In the genomic region with DNA sequence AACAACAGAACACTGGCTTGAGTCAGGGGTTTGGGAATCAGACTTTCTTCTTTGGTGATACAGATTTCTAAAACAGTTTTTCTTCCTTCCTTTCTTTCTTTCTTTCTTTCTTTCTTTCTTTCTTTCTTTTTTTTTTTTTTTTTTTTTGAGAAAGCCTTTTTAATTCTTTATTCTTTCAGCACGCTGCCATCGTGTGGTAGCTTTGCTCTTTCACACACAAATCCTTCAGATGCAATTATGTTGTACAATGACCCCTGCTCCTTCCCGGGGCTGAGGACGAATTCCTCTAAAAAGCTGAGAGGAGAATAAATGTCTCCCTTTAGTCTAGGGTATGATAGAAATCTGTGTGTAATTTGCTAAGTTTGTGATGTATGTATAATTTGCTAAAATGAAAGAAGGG, we compare ENCODE assay signal across 13 mouse cellular contexts. TPM values are rescaled to one million over a fixed set of nuclear protein-coding genes. Genes with fewer than 3 reads are reported as not detected.
DNase-seq lines count a peak whose midpoint lies in the region; ATAC-seq and TF ChIP-seq lines count a peak whose summit lies in the region.
"Had no signal": no experiment of that assay in that cellular context is flagged by ENCODE, and none has a peak within 500 bp of the region (broad histone marks: within the 10 kb centered on the region; RNA-seq: fewer than 3 reads in every experiment).

No protein-coding gene starts in this region.

- H3K9ac ChIP-seq in hindbrain, postnatal 0 days (replicated peaks; ENCODE audit: low read length): no peak overlapping the region
- no peak overlapping the region for H3K9ac ChIP-seq in hindbrain, embryonic 13.5 days
- no peak overlapping the region for H3K9ac ChIP-seq in midbrain, postnatal 0 days (replicated peaks; ENCODE audit: low read length, poor library complexity, severe bottlenecking)
- no peak overlapping the region for H3K9ac ChIP-seq in midbrain, embryonic 16.5 days (ENCODE audit: low read depth, low read length)
- H3K9ac ChIP-seq: hindbrain, embryonic 15.5 days; limb, embryonic 13.5 days; midbrain, embryonic 15.5 days had no signal

- 13% methylated on average over 4 of the region's 4 CpGs for WGBS in hindbrain, postnatal 0 days
- WGBS in hindbrain, embryonic 13.5 days: 17% methylated on average over 4 of the region's 4 CpGs
- 8% methylated on average over 4 of the region's 4 CpGs for WGBS in midbrain, postnatal 0 days
- 6% methylated on average over 4 of the region's 4 CpGs for WGBS in midbrain, embryonic 16.5 days

- H3K4me2 ChIP-seq in hindbrain, postnatal 0 days (ENCODE audit: low read depth, low read length): no peak overlapping the region
- no peak overlapping the region for H3K4me2 ChIP-seq in hindbrain, embryonic 13.5 days
- H3K4me2 ChIP-seq in midbrain, postnatal 0 days (ENCODE audit: low read depth, low read length, poor library complexity, severe bottlenecking): no peak overlapping the region
- no peak overlapping the region for H3K4me2 ChIP-seq in midbrain, embryonic 16.5 days (ENCODE audit: low read length)
- H3K4me2 ChIP-seq: hindbrain, embryonic 15.5 days; limb, embryonic 13.5 days; midbrain, embryonic 15.5 days had no signal

- TF ChIP-seq CTCF in hindbrain, postnatal 0 days (IDR thresholded peaks at IDR 0.05; ENCODE audit: low read depth): peak; percentile 45
- peak; percentile 56 for TF ChIP-seq CTCF in midbrain, postnatal 0 days (IDR thresholded peaks at IDR 0.05)

- no peak for ATAC-seq in CD4-positive, CD25-positive, alpha-beta regulatory T cell, adult 4 months
- ATAC-seq in hindbrain, postnatal 0 days: no peak
- ATAC-seq in hindbrain, embryonic 13.5 days (ENCODE audit: low FRiP score): no peak
- no peak for ATAC-seq in midbrain, postnatal 0 days (ENCODE audit: low FRiP score)
- no peak for ATAC-seq in midbrain, embryonic 16.5 days
- ATAC-seq: midbrain, embryonic 15.5 days had no signal

- no peaks in the 10 kb centered on the region for H3K36me3 ChIP-seq in hindbrain, postnatal 0 days (ENCODE audit: insufficient read depth, low read length)
- no peaks in the 10 kb centered on the region for H3K36me3 ChIP-seq in hindbrain, embryonic 13.5 days
- no peaks in the 10 kb centered on the region for H3K36me3 ChIP-seq in midbrain, postnatal 0 days (ENCODE audit: insufficient read depth, low read length)
- H3K36me3 ChIP-seq in midbrain, embryonic 16.5 days (ENCODE audit: control insufficient read depth, insufficient read depth, low read length): no peaks in the 10 kb centered on the region
- H3K36me3 ChIP-seq: hindbrain, embryonic 15.5 days; limb, embryonic 13.5 days; midbrain, embryonic 15.5 days had no signal

- no peaks in the 10 kb centered on the region for H3K27me3 ChIP-seq in hindbrain, postnatal 0 days (ENCODE audit: insufficient read depth, low read length)
- H3K27me3 ChIP-seq in hindbrain, embryonic 13.5 days: no peaks in the 10 kb centered on the region
- H3K27me3 ChIP-seq in midbrain, postnatal 0 days (ENCODE audit: insufficient read depth, low read length): no peaks in the 10 kb centered on the region
- no peaks in the 10 kb centered on the region for H3K27me3 ChIP-seq in midbrain, embryonic 16.5 days (ENCODE audit: control insufficient read depth, insufficient read depth, low read depth, low read length)
- H3K27me3 ChIP-seq: hindbrain, embryonic 15.5 days; limb, embryonic 13.5 days; midbrain, embryonic 15.5 days had no signal

- no peak overlapping the region for H3K27ac ChIP-seq in hindbrain, postnatal 0 days
- H3K27ac ChIP-seq in hindbrain, embryonic 13.5 days: no peak overlapping the region
- no peak overlapping the region for H3K27ac ChIP-seq in midbrain, postnatal 0 days (ENCODE audit: low read depth, low read length)
- no peak overlapping the region for H3K27ac ChIP-seq in midbrain, embryonic 16.5 days (ENCODE audit: low read length)
- H3K27ac ChIP-seq: hindbrain, embryonic 15.5 days; limb, embryonic 13.5 days; midbrain, embryonic 15.5 days had no signal

- H3K4me3 ChIP-seq in hindbrain, postnatal 0 days (ENCODE audit: low read length): no peak overlapping the region
- no peak overlapping the region for H3K4me3 ChIP-seq in hindbrain, embryonic 13.5 days
- H3K4me3 ChIP-seq in midbrain, postnatal 0 days (ENCODE audit: low read depth, low read length): no peak overlapping the region
- no peak overlapping the region for H3K4me3 ChIP-seq in midbrain, embryonic 16.5 days (ENCODE audit: low read depth, low read length)
- H3K4me3 ChIP-seq: hindbrain, embryonic 15.5 days; limb, embryonic 13.5 days; midbrain, embryonic 15.5 days had no signal

- H3K9me3 ChIP-seq in hindbrain, postnatal 0 days (ENCODE audit: low read length): no peaks in the 10 kb centered on the region
- H3K9me3 ChIP-seq in hindbrain, embryonic 13.5 days: no peaks in the 10 kb centered on the region
- H3K9me3 ChIP-seq in midbrain, postnatal 0 days (ENCODE audit: low read length): no peaks in the 10 kb centered on the region
- H3K9me3 ChIP-seq in midbrain, embryonic 16.5 days (replicated peaks; ENCODE audit: control insufficient read depth, low read length, poor library complexity, severe bottlenecking): no peaks in the 10 kb centered on the region
- H3K9me3 ChIP-seq: hindbrain, embryonic 15.5 days; limb, embryonic 13.5 days; midbrain, embryonic 15.5 days had no signal

- peak; percentile 53 for DNase-seq in CD4-positive, CD25-positive, alpha-beta regulatory T cell, adult 2 months (ENCODE audit: low read depth, low spot score)
- peak; percentile 47 for DNase-seq in hindbrain, postnatal 0 days (ENCODE audit: low spot score)
- DNase-seq in midbrain, postnatal 0 days (ENCODE audit: low spot score): peak; percentile 43
- DNase-seq in retina, postnatal 1 day: peak; percentile 23
- DNase-seq in adrenal gland, postnatal 4 days (ENCODE audit: low spot score in 2 of 2): no peak
- DNase-seq: cerebellum, postnatal 36 days; lung, adult 2 months had no signal

- no peaks in the 10 kb centered on the region for H3K4me1 ChIP-seq in hindbrain, postnatal 0 days (ENCODE audit: insufficient read depth, low read length)
- no peaks in the 10 kb centered on the region for H3K4me1 ChIP-seq in hindbrain, embryonic 13.5 days (replicated peaks)
- no peaks in the 10 kb centered on the region for H3K4me1 ChIP-seq in midbrain, postnatal 0 days (ENCODE audit: insufficient read depth, low read length)
- H3K4me1 ChIP-seq in midbrain, embryonic 16.5 days (ENCODE audit: control insufficient read depth, insufficient read depth, low read length): no peaks in the 10 kb centered on the region
- H3K4me1 ChIP-seq: hindbrain, embryonic 15.5 days had no signal

RNA-seq across cellular contexts. Expression of a gene that starts 45.6 kb away (rescaled TPM):
- 1,000 to 10,000 TPM; 1,486 to 1,582 TPM for polyA plus RNA-seq in CD4-positive, CD25-positive, alpha-beta regulatory T cell, adult 4 months (2017; shearing (Covaris generic))
- 542 and 567 TPM in 2 replicates for total RNA-seq in hindbrain, postnatal 0 days (2014; rRNA removed)
- polyA plus RNA-seq in hindbrain, postnatal 0 days (2015; fragmentation: Nextera tagmentation; extraction: Ambion mirVana): 814 and 865 TPM in 2 replicates
- polyA plus RNA-seq in hindbrain, embryonic 13.5 days (2015; fragmentation: Nextera tagmentation; extraction: Ambion mirVana): 1,016 and 1,041 TPM in 2 replicates
- total RNA-seq in midbrain, postnatal 0 days (2014; rRNA removed): 327 and 404 TPM in 2 replicates
- polyA plus RNA-seq in midbrain, postnatal 0 days (2015; fragmentation: Nextera tagmentation; extraction: Ambion mirVana): 573 and 609 TPM in 2 replicates
- polyA plus RNA-seq in midbrain, embryonic 16.5 days (2015; fragmentation: Nextera tagmentation; extraction: Ambion mirVana): 652 and 731 TPM in 2 replicates
- 100 to 1,000 TPM; 360 to 373 TPM for total RNA-seq in adrenal gland, postnatal 4 days (2021)

RNA-seq across cellular contexts. Expression of a gene that starts 48.8 kb away (rescaled TPM):
- 1 to 10 TPM; 5.0 to 6.0 TPM for polyA plus RNA-seq in CD4-positive, CD25-positive, alpha-beta regulatory T cell, adult 4 months (2017; shearing (Covaris generic))
- 22.4 and 22.5 TPM in 2 replicates for total RNA-seq in hindbrain, postnatal 0 days (2014; rRNA removed)
- polyA plus RNA-seq in hindbrain, postnatal 0 days (2015; fragmentation: Nextera tagmentation; extraction: Ambion mirVana): 19.2 and 21.9 TPM in 2 replicates
- polyA plus RNA-seq in hindbrain, embryonic 13.5 days (2015; fragmentation: Nextera tagmentation; extraction: Ambion mirVana): 11.7 and 11.9 TPM in 2 replicates
- 23.1 and 24.3 TPM in 2 replicates for total RNA-seq in midbrain, postnatal 0 days (2014; rRNA removed)
- polyA plus RNA-seq in midbrain, postnatal 0 days (2015; fragmentation: Nextera tagmentation; extraction: Ambion mirVana): 16.9 and 17.2 TPM in 2 replicates
- polyA plus RNA-seq in midbrain, embryonic 16.5 days (2015; fragmentation: Nextera tagmentation; extraction: Ambion mirVana): 13.4 and 14.3 TPM in 2 replicates
- 10 to 100 TPM; 21.4 to 22.8 TPM for total RNA-seq in adrenal gland, postnatal 4 days (2021)

Comparison
In these comparisons a context has a peak if more than half of its experiments do, and no peak if none do; other contexts are left out.
1. DNase-seq: peak in CD4-positive, CD25-positive, alpha-beta regulatory T cell, adult 2 months (single experiment), hindbrain, postnatal 0 days (single experiment), midbrain, postnatal 0 days (single experiment) and retina, postnatal 1 day (single experiment); none in adrenal gland, postnatal 4 days (0 of 2).